16 mouse cellular contexts compared by ENCODE assay signal in the genomic region with DNA sequence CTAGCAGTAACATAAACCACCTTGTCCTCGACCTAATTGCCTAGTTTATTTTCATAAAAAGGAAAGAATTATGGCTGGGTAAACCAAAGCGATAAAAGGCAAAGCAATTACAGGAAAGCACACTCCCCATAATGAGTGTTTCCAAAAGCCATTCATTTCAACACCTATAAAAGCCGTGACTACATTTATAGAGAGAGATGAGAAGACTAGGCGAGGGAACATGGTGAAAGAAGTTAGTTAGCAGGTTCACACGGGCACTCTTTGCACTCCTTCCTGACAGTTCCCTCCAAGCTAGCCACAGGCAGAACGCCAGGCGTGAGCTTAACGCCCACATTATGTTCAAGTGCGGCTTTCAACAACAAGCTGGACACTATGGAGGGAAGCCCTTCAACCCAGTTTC.
"Had no signal": no experiment of that assay in that cellular context is flagged by ENCODE, and none has a peak within 500 bp of the region (broad histone marks: within the 10 kb centered on the region; RNA-seq: fewer than 3 reads in every experiment).

No protein-coding gene starts in this region.

- H3K9ac ChIP-seq: limb, embryonic 15.5 days; liver, embryonic 13.5 days; liver, postnatal 0 days; lung, embryonic 15.5 days; midbrain, embryonic 15.5 days; neural tube, embryonic 12.5 days had no signal

- H3K27ac ChIP-seq: layer of hippocampus, adult 2 months; limb, embryonic 15.5 days; liver, embryonic 13.5 days; lung, embryonic 15.5 days; macrophage; midbrain, embryonic 15.5 days; neural tube, embryonic 12.5 days; stomach, postnatal 0 days had no signal

- H3K4me3 ChIP-seq: layer of hippocampus, adult 2 months; limb, embryonic 15.5 days; liver, embryonic 13.5 days; lung, embryonic 15.5 days; megakaryocyte, embryonic 14.5 days; midbrain, embryonic 15.5 days; neural tube, embryonic 12.5 days had no signal

- H3K4me2 ChIP-seq: limb, embryonic 15.5 days; liver, embryonic 13.5 days; lung, embryonic 15.5 days; midbrain, embryonic 11.5 days; midbrain, embryonic 15.5 days; neural tube, embryonic 12.5 days had no signal

- H3K36me3 ChIP-seq: limb, embryonic 15.5 days; liver, embryonic 13.5 days; lung, embryonic 15.5 days; midbrain, embryonic 15.5 days; neural tube, embryonic 12.5 days had no signal

- H3K4me1 ChIP-seq: limb, embryonic 15.5 days; liver, embryonic 13.5 days; lung, embryonic 15.5 days; megakaryocyte, embryonic 14.5 days; midbrain, embryonic 15.5 days; neural tube, embryonic 12.5 days had no signal

- H3K9me3 ChIP-seq: limb, embryonic 15.5 days; lung, embryonic 15.5 days; megakaryocyte, embryonic 14.5 days; midbrain, embryonic 15.5 days; neural tube, embryonic 12.5 days had no signal

- H3K27me3 ChIP-seq: limb, embryonic 15.5 days; liver, embryonic 13.5 days; lung, embryonic 15.5 days; megakaryocyte, embryonic 14.5 days; midbrain, embryonic 15.5 days; neural tube, embryonic 12.5 days had no signal

- ATAC-seq: liver, postnatal 0 days; midbrain, embryonic 15.5 days had no signal

- DNase-seq: kidney, adult 8-10 months; kidney, postnatal 36 days; liver, embryonic 13.5 days; liver, postnatal 0 days; lung, postnatal 14 days; thymus, adult 18-20 months; thymus, postnatal 14 days had no signal
